Mouse (Mus musculus) thymus, adult 2 months (tissue): ENCODE results near the gene Capn2. TPM values are rescaled to one million over a fixed set of nuclear protein-coding genes. Genes with fewer than 3 reads are reported as not detected.

Experiments used
- DNase-seq: peaks from one replicate; pipeline ENCODE4 v3.0.0; 2021
- H3K27ac ChIP-seq: fragments of 200-500 bp; 2 replicates; pipeline ENCODE4 v1.5.1; 2012; ENCODE audit warnings: low read length, control low read depth; ENCODE audit not compliant: control insufficient read depth, insufficient read depth
- H3K27me3 ChIP-seq: fragments of 200-500 bp; 2 replicates; pipeline ENCODE4 v1.6.1; 2012; ENCODE audit warnings: mild to moderate bottlenecking, low read length, moderate library complexity, mixed read lengths; ENCODE audit not compliant: control insufficient read depth, insufficient read depth
- H3K36me3 ChIP-seq: fragments of 200-500 bp; 2 replicates; pipeline ENCODE4 v1.6.1; 2012; ENCODE audit warnings: mild to moderate bottlenecking, low read length, moderate library complexity; ENCODE audit not compliant: control insufficient read depth, insufficient read depth
- H3K4me1 ChIP-seq: fragments of 200-500 bp; replicated peaks from 2 replicates; pipeline ENCODE4 v1.6.1; 2012; ENCODE audit warnings: low read length; ENCODE audit not compliant: control insufficient read depth, insufficient read depth
- H3K4me3 ChIP-seq: fragments of 200-500 bp; 2 replicates; pipeline ENCODE4 v1.5.1; 2012; ENCODE audit warnings: mild to moderate bottlenecking, low read length, control low read depth, moderate library complexity; ENCODE audit not compliant: control insufficient read depth, insufficient read depth
- CTCF ChIP-seq: fragments of 200-500 bp; IDR thresholded peaks from 2 replicates; pipeline ENCODE4 v1.5.1; 2012; ENCODE audit warnings: mild to moderate bottlenecking, control low read depth, low read length, moderate library complexity, borderline replicate concordance; ENCODE audit not compliant: control insufficient read depth, poor library complexity, insufficient read depth; ENCODE audit errors: extremely low read depth
- POLR2A ChIP-seq: fragments of 200-500 bp; IDR thresholded peaks from 2 replicates; pipeline ENCODE4 v1.6.1; 2012; ENCODE audit warnings: mild to moderate bottlenecking, low read length, control low read depth, moderate library complexity; ENCODE audit not compliant: control insufficient read depth, poor library complexity, insufficient read depth; ENCODE audit errors: extremely low read depth
- WGBS: fragments of 180-500 bp; shearing (Covaris S2); methylation state at CpG from one replicate; pipeline ENCODE4 v1.1.7; 2018; 5-methylcytosine and 5-hydroxymethylcytosine counted together
- polyA plus RNA-seq: library from polyadenylated mRNA; depleted of rRNA; stranded (reverse); fragments of >200 nt; gene quantifications from 2 replicates; pipeline ENCODE4 v1.2.3, GENCODE M21; 2012; rRNA removed

Capn2 gene
- 19.4 and 23.3 TPM in 2 replicates for polyA plus RNA-seq

GRCm38 (mm10) chr1:182516758-182517676 lies at the start of gene Capn2:
Gene Capn2, minus strand, starts transcription at chr1:182517608.
- DNase-seq = peak; percentile 87
- Histone ChIP-seq H3K4me1 (peaks cover 43% of the 10 kb centered on the region), H3K4me3 (peak within 1 kb of the TSS; percentile 64), H3K36me3 (no peaks in the 10 kb centered on the region), H3K27ac (no peak within 1 kb of the TSS), H3K27me3 (no peaks in the 10 kb centered on the region)
- TF ChIP-seq POLR2A = no peak
- no peak for TF ChIP-seq CTCF
- 1% methylated on average over 84 of the region's 84 CpGs for WGBS

DNA sequence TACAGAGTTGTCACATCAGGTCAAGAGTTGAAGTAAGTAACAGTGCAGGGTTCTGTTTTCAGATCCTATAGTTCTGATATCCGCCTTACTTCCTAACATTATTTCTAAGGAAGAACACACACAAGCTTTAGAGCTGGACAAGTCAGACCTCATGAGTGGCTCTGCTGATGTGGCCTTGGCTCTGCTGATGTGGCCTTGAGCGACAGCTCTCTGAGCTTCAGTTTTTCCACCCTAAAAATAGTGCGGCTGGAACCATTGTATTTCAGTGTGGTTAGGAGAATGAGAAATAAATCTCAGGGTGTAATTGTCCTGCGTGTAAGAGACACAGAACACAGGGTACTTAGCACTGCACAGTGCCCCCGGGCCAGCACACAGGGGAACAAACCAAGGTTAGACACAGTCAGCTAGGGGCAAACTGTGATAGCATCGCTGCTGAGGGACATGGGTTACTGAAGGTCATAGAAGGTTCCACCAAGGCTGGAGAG lies 48.0 kb upstream of the Capn2 start:
- Histone ChIP-seq H3K36me3 (no peaks in the 10 kb centered on the region), H3K4me3 (no peak overlapping the region), H3K27me3 (no peaks in the 10 kb centered on the region), H3K27ac (no peak overlapping the region), H3K4me1 (peaks cover 3% of the 10 kb centered on the region; the same call in 1 of the 2 replicates)
- no peak for DNase-seq
- 93% methylated on average over 6 of the region's 6 CpGs for WGBS
- TF ChIP-seq CTCF = no peak
- no peak for TF ChIP-seq POLR2A

DNA sequence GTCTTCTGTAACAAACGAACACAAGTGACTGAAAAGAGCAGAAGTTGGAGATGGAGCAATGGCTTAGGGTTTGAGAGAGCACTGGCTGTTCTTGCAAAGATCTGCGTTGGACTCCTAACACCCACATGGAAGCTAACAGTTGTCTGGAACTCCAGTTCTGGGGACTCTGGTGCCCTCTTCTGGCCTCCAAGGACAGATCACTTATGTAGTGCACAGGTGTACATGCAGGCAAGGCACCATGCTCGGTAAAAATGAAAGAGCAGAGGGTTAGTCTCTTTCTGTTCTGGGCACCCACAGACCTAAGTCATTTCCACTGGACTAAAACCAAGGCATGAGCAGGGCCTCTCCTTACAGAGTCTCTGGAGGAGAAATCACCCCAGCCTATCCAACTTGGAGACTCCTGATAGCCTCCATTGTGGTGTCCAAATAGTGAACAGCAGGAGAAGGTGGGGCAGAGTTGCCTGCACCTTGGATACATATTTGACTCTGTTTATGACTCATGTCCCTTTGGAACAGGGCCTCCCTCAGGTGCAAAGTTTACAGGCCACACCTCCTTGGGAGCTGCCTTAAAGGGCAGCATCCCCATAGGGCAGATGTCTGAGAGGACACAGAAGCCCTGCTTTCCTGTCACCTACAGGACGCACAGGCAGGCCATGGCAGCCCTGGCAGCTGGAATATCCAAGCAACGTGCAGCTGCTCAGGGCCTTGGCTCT lies 47.2 kb upstream of the Capn2 start, which contains the start of gene Capn8:
TSS of gene Capn8 (plus strand) at position 600 of the 713 bp plus-strand sequence.
- WGBS = 76% methylated on average over 5 of the region's 5 CpGs
- peak; percentile 13 for DNase-seq
- Histone ChIP-seq H3K27me3 (no peaks in the 10 kb centered on the region), H3K4me1 (peaks cover 5% of the 10 kb centered on the region; the same call in 1 of the 2 replicates), H3K4me3 (no peak within 1 kb of the TSS), H3K36me3 (no peaks in the 10 kb centered on the region), H3K27ac (no peak within 1 kb of the TSS)
- TF ChIP-seq CTCF (no peak), POLR2A (no peak)

DNA sequence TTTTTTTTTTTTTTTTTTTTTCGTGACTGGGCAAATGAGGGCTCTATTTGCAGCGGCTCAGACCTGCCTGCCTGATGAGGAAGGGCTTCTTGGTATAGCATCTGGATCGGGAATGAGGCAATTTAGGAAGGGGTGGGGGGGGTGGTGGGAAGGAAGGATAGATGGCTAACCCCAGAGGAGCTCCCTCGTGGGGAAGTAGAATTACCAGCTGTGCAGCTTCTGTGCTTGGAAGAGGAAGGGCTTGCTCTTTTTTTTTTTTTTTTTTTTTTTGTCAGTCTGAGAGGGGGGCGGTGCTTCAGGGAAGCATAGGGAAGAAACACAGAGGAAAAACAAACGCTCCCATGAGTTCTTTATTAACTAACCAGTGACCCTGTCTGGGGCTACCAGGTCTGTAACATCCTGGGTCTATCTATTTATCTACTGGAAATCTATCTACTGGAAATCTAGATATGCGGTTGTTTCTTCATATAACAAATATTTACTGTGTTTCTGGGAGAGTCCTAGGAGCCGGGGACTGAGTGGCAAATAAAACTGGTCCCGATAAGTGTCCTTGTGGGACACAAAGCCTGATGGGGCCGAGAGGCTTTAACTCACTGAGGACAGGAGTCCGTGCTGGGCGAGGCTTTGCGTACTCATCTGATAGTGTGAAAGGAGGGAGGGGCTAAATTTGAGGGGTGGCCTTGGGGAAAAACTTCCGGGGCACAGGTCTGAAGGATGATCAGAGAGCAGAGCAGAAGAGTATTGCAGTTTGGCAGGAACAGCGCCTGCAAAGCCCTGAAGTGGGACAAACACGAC lies 45.4 kb upstream of the Capn2 start:
- TF ChIP-seq POLR2A (no peak), CTCF (no peak)
- WGBS = 38% methylated on average over 16 of the region's 16 CpGs
- H3K4me3 ChIP-seq = no peak overlapping the region
- H3K4me1 ChIP-seq = peaks cover 5% of the 10 kb centered on the region; the same call in 1 of the 2 replicates
- no peaks in the 10 kb centered on the region for H3K27me3 ChIP-seq
- H3K27ac ChIP-seq = no peak overlapping the region
- no peaks in the 10 kb centered on the region for H3K36me3 ChIP-seq
- DNase-seq = no peak

DNA sequence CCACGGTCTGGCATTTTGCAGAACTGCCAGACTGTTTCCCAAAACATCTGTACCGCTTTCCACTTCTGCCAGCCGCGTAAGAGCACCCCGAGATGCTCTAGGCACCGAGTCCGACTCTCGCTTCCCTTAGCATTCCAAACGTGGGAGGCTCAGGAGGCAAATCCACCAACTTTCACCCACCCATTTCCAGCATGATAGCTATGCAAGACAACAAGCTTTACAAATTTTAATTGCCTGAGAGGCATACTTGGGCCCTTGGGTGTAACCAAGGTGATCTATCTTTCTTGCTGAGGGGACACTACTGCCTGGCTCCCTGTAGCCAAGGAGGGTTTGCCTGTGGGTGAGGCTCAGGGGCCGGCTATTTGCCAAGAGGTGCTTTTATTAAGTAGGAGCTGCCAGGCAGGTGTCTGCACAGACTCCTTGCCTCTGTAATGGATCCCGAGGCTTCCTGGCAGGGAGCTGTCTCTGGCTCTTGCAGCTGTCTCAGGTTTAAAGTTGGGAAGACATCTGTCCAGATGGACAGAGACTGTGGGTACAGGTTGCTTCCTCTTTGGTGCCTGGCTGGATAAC lies 44.6 kb upstream of the Capn2 start:
- H3K4me1 ChIP-seq = peaks cover 5% of the 10 kb centered on the region; the same call in 1 of the 2 replicates
- no peak overlapping the region for H3K27ac ChIP-seq

More for the DNA sequence above, 44.6 kb upstream of the Capn2 start:
- WGBS = 82% methylated on average over 11 of the region's 11 CpGs
- Histone ChIP-seq H3K4me3 (no peak overlapping the region), H3K27me3 (no peaks in the 10 kb centered on the region), H3K36me3 (no peaks in the 10 kb centered on the region)
- TF ChIP-seq CTCF (no peak), POLR2A (no peak)
- DNase-seq = no peak
